Mouse (Mus musculus) CD4-positive, CD25-positive, alpha-beta regulatory T cell (primary cell): ENCODE results near the gene Grip1. TPM values are rescaled to one million over a fixed set of nuclear protein-coding genes. Genes with fewer than 3 reads are reported as not detected.

Experiments
- polyA plus RNA-seq: library from polyadenylated mRNA; unstranded; fragments of 100-300 nt; shearing (Covaris generic); gene quantifications from one replicate; pipeline ENCODE4 v1.2.1, GENCODE M21; 2017

The Grip1 gene
- polyA plus RNA-seq, result 0.08 TPM

GRCm38 (mm10) chr10:119453431-119454105 is at the start of gene Grip1:
Gene Grip1, plus strand, starts transcription at chr10:119453830.

GRCm38 (mm10) chr10:120112507-120113396 is 659.1 kb downstream of the Grip1 start, which contains the start of gene Helb:
Gene Helb, minus strand, starts transcription at chr10:120112987.

Other genes with a start within 250 kb of the Grip1 start
- gene Cand1, start 213.8 kb upstream of the Grip1 start, polyA plus RNA-seq, result 110 TPM